Mouse (Mus musculus): ENCODE data around the gene Rad51c.
"Not testable (repeated sequence)": the region's sequence is repeated elsewhere in the genome, so short reads cannot be mapped to it uniquely, and the experiment has no call there.

Rad51c gene

GRCm38 (mm10) chr11:87432447-87432846 is 27.7 kb upstream of the Rad51c start:
- DNase-seq (ENCODE audit: low spot score in 2 of 2): no peak

GRCm38 (mm10) chr11:87431813-87432212 is 27.1 kb upstream of the Rad51c start:
- not testable (repeated sequence) for DNase-seq (ENCODE audit: low spot score in 2 of 2)

- DNase-seq (ENCODE audit: low spot score in 2 of 2): no peak
Measured at GRCm38 (mm10) chr11:87430374-87430773, 25.6 kb upstream of the Rad51c start.

DNA sequence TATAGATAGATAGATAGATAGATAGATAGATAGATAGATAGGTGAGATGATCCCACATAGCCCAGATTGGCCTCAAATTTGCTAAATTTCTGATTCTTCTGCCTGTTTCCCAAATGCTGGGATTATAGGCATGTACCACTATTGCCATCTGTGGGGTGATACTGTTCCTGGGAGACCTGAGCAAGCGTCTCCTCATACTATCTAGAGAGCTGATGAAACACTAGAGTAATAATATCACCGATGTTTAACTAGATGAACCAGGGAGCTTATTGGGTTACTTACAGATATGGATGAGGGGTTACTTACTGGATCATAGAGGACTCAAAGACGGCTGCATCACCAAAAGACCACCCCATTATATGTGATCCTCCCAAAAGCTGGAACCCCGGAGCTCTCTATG is 24.6 kb upstream of the Rad51c start:
- no peak for DNase-seq (ENCODE audit: low spot score in 2 of 2)

DNA sequence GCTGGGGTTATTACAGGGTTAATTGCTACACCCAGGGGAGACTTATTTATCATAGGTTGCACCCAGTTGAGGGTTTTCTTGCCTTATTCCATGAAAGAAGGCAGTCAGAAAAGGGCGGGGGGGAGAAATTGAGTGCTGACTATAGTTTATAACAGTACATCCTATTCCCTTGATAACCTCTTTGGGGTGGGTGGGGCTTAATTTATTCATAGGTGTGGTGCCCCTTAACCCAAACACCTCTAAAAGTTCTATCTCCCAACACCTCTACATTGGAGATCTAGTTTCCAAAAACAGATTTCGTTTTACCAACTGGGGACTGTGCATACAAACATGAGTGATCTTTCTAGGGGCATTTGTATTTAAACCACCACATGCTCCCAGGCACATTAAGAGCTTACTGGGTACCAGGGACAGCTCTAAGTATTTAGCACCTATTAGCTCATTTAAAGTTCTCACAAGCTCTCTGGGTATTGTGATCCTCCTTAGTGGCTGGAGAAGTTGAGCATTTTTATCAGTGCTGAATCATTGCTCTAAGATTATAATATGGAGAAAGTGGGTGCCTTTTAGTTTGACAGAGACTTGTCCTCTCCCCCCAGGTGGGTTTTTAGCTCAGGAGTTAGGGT is 23.4 kb upstream of the Rad51c start:
- no peak for DNase-seq (ENCODE audit: low spot score in 2 of 2)

DNA sequence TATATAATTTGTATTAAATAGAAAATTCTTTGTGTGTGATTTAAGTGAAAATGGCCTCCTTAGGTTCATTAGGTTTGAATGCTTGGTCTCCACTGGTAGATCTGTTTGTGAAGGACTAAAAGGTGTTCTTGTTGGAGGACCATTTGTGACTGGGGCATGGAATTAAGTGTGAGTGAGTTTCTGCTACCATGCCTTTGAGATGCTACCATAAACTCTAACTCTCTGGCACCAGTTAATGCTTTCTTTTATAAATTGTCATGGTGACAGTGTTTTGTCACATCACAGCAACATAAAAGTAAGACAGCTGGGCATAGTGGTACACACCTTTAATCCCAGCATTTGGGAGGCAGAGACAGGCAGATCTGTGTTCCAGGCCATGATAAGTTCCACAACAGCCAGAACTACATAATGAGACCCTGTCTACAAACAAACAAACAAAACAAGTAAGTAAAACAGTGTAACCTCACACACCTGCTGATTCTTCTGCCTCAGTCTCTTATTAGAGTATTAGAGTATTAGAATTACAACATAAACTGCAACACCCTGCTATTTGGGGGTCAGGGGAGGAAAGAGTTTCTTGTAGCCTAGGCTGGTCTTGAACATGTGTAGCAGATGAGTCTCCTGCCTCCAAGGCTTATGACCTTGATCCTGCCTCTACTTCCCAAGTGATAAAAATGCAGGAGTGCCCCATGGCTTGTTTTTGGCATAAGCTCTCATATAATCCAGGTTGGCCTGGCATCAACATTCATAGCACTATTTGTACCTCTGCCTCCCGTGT is 22.7 kb upstream of the Rad51c start:
- DNase-seq (ENCODE audit: low spot score in 2 of 2): no peak

DNA sequence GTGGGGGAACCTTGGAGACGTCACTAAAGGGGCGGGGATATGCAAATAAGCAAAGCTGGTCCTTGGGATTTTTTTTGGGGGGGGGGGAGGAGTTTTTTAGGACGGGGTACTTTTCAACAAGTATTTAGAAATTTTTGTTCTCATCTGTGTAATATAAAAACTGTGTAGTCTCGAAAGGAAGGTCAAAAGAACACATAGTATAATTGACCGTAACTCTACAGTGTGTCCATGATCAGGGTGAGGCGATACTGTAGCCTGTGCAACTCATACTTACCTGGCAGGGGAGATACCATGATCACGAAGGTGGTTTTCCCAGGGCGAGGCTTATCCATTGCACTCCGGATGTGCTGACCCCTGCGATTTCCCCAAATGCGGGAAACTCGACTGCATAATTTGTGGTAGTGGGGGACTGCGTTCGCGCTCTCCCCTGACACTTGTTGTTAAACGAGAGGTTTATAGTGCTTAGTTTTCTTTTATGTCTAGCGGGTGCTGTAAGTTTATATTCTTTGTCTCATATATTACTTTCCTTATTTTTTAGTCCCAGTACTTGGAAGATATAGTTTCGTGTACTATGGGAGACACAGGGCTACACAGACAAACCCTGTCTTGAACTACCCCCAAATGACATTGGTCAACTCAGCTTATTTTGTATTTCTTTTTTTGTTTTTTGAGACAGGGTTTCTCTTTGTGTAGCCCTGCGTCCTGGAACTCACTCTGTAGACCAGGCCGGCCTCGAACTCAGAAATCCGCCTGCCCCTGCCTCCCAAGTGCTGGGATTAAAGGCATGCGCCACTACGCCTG is 21.9 kb upstream of the Rad51c start:
- peak; percentile 79 to 83 for DNase-seq (ENCODE audit: low spot score in 2 of 2)

GRCm38 (mm10) chr11:87426121-87426449 is 21.3 kb upstream of the Rad51c start:
- no peak for DNase-seq (ENCODE audit: low spot score in 2 of 2)

DNA sequence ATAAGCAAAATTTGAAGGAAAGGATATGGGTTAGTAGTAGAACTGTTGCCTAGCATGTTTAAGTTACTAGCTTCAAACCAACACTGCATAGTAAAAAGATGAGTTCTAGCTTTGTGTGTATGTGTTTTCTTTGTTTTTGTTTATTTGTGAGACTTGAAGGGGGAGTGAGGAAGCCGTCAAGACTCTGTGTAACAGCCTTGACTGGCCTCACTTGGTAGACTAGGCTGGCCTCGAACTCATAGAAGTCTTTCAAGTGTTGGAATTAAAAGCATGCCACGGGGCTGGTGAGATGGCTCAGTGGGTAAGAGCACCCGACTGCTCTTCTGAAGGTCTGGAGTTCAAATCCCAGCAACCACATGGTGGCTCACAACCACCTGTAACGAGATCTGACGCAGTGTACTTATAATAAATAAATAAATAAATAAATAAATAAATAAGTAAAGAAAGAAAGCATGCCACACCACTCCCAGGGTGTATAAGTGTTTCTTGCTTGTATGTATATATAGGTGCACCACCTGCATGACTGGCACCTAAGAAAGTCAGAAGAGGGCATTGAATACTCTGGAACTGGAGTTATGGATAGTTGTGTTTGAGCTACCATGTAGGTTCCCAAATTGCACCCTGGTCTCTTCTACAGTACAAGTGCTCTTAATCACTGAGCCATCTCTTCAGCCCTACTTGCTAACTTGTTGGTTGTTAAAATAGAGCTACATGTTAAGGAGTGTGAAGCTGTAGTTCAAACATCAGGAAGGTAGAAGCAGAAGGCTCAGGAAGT is 19.0 kb upstream of the Rad51c start:
- no peak for DNase-seq (ENCODE audit: low spot score in 2 of 2)

GRCm38 (mm10) chr11:87422511-87423340 is 18.0 kb upstream of the Rad51c start:
- DNase-seq (ENCODE audit: low spot score in 2 of 2): peak; percentile 88 to 90

DNA sequence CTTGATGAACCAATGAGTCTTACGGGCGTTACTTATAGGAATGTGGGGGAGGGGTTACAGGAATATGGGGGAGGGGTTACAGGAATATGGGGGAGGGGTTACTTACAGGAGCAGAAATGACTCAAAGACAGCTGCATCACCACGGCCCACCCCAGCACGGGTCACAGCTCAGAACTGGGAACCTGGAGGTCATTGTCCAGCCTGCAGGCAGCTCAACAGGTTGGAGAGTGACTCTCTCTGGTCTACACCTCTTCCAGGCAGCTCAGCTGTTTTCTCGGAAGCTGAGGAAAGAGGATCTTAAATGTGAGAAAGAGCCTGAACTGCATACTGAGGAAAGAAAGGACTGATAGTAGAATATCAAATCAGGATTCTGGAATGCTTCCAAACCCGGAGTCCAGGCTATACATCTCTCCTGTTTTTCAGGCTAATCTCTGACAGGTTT is 17.0 kb upstream of the Rad51c start:
- peak in 1 of 2 experiments; percentile 33 for DNase-seq (ENCODE audit: low spot score in 2 of 2)

- no peak for DNase-seq (ENCODE audit: low spot score in 2 of 2)
Measured at GRCm38 (mm10) chr11:87420861-87421260, 16.1 kb upstream of the Rad51c start.

DNA sequence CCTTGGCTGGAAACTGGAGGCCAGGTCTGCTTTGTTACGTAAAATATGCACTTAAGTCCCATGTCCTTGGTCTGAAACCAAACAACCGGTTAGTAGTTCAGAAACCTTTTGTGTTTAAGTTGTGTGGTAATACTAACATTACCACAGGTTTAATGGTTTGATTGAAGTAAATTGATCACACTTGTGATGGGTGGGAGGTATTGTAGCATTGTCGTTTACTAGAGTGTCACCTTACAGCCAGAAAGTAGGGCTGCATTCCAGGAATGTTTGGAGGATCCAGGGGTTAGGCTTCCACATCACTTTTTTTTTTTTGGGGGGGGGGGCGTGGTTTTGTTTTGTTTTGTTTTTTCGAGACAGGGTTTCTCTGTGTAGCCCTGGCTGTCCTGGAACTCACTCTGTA is 11.4 kb upstream of the Rad51c start:
- no peak for DNase-seq (ENCODE audit: low spot score in 2 of 2)

- not testable (repeated sequence) for DNase-seq (ENCODE audit: low spot score in 2 of 2)
Measured at GRCm38 (mm10) chr11:87413412-87413811, 8.7 kb upstream of the Rad51c start.

DNA sequence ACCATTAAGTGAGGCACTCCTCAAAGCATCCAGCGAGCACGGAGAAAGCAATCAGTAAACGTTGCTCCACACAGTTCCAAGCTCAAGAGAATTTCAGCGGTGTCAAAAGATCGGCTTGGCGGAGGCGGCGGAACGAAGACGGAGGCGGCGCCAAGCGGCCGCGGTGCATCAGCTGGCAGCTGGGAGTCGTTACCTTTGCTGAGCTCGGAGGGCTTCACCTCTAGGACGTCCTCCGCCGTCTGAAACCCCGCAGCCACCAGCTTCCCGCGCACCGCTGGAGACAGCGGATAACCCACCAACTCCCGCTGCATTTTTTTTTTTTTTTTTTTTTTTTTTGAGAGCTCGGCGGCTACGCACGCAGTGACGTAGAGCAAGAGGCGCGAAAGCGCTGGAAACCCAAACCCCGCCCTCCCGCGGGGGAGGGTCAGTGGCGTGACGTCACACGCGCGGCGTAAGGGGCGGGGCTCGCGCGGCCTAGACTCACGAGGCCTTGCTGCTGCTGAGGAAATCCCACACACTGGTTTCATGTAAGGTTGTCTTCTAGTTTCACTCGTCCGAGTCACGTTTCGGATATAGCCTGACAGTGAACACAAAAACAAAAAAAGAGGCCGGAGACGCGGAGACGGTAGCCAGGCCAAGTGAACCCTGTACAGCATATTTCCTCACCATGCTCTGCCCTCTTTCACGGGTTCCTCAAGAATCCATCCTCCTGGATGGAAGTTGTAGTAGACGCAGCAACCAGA is 472 bp downstream of the Rad51c start:
- peak; percentile 92 to 95 for DNase-seq (ENCODE audit: low spot score in 2 of 2)

- DNase-seq (ENCODE audit: low spot score in 2 of 2): no peak
Measured at GRCm38 (mm10) chr11:87398402-87398801, 6.4 kb downstream of the Rad51c start.

DNA sequence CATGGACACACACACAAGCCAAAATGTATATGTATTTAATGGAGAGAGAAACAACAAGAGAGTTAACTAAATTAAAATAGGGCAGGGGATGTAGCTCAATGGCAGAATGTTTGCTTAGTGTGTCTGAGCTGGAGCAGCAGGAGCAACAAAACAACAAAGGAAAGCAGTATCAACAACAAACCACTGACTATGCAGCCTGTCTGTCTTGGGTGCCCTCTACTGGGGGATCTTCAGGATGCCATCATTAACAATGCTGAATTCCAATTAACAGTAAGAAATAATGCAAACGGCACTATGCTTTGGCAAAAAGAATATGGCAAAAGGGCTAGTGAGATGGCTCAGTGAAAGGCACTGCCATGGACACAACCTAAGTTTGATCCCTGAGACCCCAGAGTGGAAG is 10.9 kb downstream of the Rad51c start:
- DNase-seq (ENCODE audit: low spot score in 2 of 2): peak in 1 of 2 experiments; percentile 24

DNA sequence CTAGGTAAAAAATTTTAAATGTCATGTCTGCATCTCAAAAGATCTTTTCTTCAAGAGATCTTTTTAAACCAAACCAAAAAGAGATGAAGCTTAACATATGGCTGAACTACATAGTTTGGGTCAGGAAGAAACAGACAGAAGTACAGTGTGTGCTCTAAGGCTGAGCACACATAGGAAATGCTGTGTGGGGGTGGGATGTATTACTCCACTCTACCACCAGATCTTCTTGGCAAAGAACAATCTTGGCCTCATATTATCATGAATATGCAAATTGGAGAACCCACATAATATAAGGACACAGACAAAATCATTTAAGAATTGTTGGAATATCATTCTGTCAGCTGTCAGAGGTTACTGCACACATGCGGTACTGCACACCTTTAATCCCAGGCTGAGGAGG is 19.1 kb downstream of the Rad51c start:
- DNase-seq (ENCODE audit: low spot score in 2 of 2): no peak

DNA sequence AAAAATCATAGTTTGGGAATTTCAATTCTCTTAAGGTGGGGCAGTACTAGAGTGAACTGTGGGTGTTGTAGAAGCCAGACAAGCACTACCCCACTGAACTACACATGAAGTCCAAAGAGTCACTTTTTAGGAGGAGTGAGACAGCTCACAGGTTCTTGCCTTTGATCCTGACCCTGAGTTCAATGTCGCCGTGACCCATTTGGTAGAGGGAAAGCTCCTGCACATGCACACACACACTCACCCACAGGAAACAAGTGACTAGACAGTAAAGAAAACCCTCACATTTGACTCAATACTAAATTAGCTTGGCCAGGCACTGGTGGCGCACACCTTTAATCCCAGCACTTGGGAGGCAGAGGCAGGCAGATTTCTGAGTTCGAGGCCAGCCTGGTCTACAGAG is 20.2 kb downstream of the Rad51c start:
- DNase-seq (ENCODE audit: low spot score in 2 of 2): no peak

DNA sequence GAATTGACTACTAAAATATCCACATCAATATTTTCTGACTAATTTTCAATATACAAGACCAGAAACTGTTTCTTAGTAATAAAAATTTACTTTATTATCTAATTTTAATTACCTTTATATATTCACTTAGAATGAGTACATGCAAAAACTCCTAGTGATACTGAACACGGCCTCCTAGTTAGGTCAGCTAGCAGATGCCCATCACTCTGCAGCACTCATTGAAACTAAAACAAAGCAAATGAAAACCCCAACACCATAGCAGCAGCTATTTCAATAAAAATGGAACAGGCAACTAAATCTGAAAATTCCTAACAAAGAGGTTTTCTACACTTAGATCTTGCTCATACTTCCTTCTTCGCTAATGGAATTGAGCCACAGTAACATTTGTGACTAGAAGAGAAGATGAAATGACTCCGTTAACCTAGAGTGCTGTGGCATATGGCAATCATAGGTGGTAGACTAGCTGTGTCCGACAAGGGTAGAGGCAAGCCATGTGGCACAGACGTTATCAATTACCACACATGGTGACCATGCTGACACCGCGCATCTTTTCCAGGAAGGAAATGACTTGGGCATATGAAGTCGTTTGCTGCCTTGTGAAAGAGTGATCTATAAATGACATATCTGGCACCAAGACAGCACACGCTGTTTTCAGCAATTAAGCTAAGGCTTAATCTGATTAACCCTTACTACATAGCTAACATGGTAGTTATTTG is 36.7 kb downstream of the Rad51c start:
- no peak for DNase-seq (ENCODE audit: low spot score in 2 of 2)
